Mouse (Mus musculus) heart, postnatal 0 days (tissue): ENCODE measurements around the gene Ephb1. TPM values are rescaled to one million over a fixed set of nuclear protein-coding genes. Genes with fewer than 3 reads are reported as not detected.

Source experiments
- ATAC-seq: fragments of 200-750 bp; cut with Nextera tagmentation; 2 replicates; pipeline ENCODE4 v1.8.0; 2017; ENCODE audit warnings: low read depth, moderate number of reproducible peaks, moderate library complexity; ENCODE audit not compliant: insufficient read depth
- DNase-seq: peaks from one replicate; pipeline ENCODE4 v3.0.0-alpha.2; 2016; ENCODE audit warnings: low spot score
- H3K27ac ChIP-seq: fragments of 300-500 bp; sonication (generic); 2 replicates; pipeline ENCODE4 v1.5.1; 2014; ENCODE audit warnings: low read depth, mild to moderate bottlenecking
- H3K27me3 ChIP-seq: fragments of 300-500 bp; sonication (generic); 2 replicates; pipeline ENCODE4 v1.6.1; 2014; ENCODE audit warnings: low read length, mixed read lengths; ENCODE audit not compliant: control insufficient read depth, insufficient read depth
- H3K36me3 ChIP-seq: fragments of 300-500 bp; sonication (generic); replicated peaks from 2 replicates; pipeline ENCODE4 v1.6.1; 2014; ENCODE audit warnings: low read length, mixed read lengths; ENCODE audit not compliant: control insufficient read depth, insufficient read depth
- H3K4me1 ChIP-seq: fragments of 300-500 bp; sonication (generic); 2 replicates; pipeline ENCODE4 v1.6.1; 2014; ENCODE audit warnings: antibody characterized with exemption; ENCODE audit not compliant: control insufficient read depth, insufficient read depth
- H3K4me2 ChIP-seq: fragments of 300-500 bp; sonication (generic); 2 replicates; pipeline ENCODE4 v1.6.1; 2014; ENCODE audit warnings: low read depth, mild to moderate bottlenecking, low read length, moderate library complexity
- H3K4me3 ChIP-seq: fragments of 300-500 bp; sonication (generic); 2 replicates; pipeline ENCODE4 v1.5.1; 2014; ENCODE audit warnings: low read depth, low read length
- H3K9ac ChIP-seq: fragments of 300-500 bp; sonication (generic); replicated peaks from 2 replicates; pipeline ENCODE4 v1.6.1; 2014; ENCODE audit warnings: low read depth, low read length, mixed read lengths
- H3K9me3 ChIP-seq: fragments of 300-500 bp; sonication (generic); replicated peaks from 2 replicates; pipeline ENCODE4 v1.6.1; 2016; ENCODE audit warnings: low read length; ENCODE audit not compliant: control insufficient read depth
- CTCF ChIP-seq: IDR thresholded peaks from 2 replicates; pipeline ENCODE4 v1.5.1; 2016; ENCODE audit warnings: antibody characterized with exemption, control low read depth, low read depth
- EP300 ChIP-seq: IDR thresholded peaks from 2 replicates; pipeline ENCODE4 v1.6.1; 2016; ENCODE audit warnings: antibody characterized with exemption, low read depth
- WGBS: fragments of 180-500 bp; shearing (Covaris S2); extraction: QIAGEN DNeasy Blood & Tissue Kit; methylation state at CpG from one replicate; pipeline ENCODE4 v1.1.7; 2014; 5-methylcytosine and 5-hydroxymethylcytosine counted together
- polyA plus RNA-seq: library from polyadenylated mRNA; unstranded; fragments of >200 nt; fragmentation: Nextera tagmentation; extraction: Ambion mirVana; gene quantifications from 2 replicates; pipeline ENCODE4 v1.2.1, GENCODE M21; 2015
- total RNA-seq: library from RNA; depleted of rRNA; stranded (reverse); fragments of >200 nt; gene quantifications from 2 replicates; pipeline ENCODE4 v1.2.3, GENCODE M21; 2014; ENCODE audit warnings: low replicate concordance

Gene Ephb1
- total and polyA plus RNA-seq, 2 experiments from 2014 or later = 0.96 to 2.1 TPM

DNA sequence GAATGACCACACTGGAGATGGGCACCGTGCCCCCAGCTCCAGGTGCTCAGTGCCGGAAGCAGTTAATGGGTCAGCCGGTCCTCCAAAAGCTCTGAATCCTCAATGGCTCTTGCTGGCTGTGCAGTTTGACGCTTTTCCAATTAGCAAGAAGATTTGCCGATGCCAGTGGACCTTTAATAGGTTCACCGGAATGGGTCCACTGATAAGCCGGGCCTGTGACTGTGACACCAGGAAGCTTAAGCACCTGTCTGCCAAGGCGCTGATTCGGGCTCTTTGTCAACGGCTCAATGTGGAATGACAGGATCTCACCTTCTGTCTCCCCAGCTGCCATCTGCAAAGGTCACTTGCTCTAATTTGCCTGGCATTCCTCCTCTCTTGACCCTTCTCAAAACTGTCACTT is 239.2 kb downstream of the Ephb1 start:
- ATAC-seq (no peak), DNase-seq (no peak)
- H3K4me1 ChIP-seq = no peaks in the 10 kb centered on the region
- H3K4me3 ChIP-seq = no peak overlapping the region
- H3K36me3 ChIP-seq = no peaks in the 10 kb centered on the region
- no peak overlapping the region for H3K9ac ChIP-seq
- H3K4me2 ChIP-seq = no peak overlapping the region
- no peaks in the 10 kb centered on the region for H3K9me3 ChIP-seq
- no peaks in the 10 kb centered on the region for H3K27me3 ChIP-seq
- no peak overlapping the region for H3K27ac ChIP-seq
- TF ChIP-seq CTCF (no peak), EP300 (no peak)
- 72% methylated on average over 10 of the region's 10 CpGs for WGBS

DNA sequence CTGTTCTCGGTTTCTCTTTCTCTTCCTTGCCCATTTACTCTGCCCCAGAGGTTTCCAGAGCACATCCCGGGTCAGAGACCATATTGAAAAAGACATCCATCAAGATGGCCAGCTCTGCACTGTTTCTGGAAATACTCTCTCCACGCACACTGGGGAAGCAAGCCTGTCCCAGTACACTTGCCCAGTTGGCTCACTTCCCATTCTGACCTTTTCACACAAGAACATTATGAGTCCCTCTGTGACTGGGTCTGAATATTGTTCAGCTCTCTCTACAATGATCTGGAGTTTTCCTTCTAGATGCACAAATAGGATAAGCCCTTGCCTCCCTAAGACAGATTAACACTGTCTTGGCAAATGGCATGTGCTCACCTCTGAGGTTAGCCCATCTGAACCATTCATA is 243.0 kb downstream of the Ephb1 start:
- WGBS = 61% methylated on average over 3 of the region's 3 CpGs
- no peaks in the 10 kb centered on the region for H3K27me3 ChIP-seq
- no peaks in the 10 kb centered on the region for H3K9me3 ChIP-seq
- H3K4me3 ChIP-seq = no peak overlapping the region
- H3K4me1 ChIP-seq = no peaks in the 10 kb centered on the region
- no peak overlapping the region for H3K4me2 ChIP-seq
- DNase-seq (no peak), ATAC-seq (no peak)
- no peaks in the 10 kb centered on the region for H3K36me3 ChIP-seq
- no peak overlapping the region for H3K27ac ChIP-seq
- H3K9ac ChIP-seq = no peak overlapping the region
- TF ChIP-seq CTCF (no peak), EP300 (no peak)

DNA sequence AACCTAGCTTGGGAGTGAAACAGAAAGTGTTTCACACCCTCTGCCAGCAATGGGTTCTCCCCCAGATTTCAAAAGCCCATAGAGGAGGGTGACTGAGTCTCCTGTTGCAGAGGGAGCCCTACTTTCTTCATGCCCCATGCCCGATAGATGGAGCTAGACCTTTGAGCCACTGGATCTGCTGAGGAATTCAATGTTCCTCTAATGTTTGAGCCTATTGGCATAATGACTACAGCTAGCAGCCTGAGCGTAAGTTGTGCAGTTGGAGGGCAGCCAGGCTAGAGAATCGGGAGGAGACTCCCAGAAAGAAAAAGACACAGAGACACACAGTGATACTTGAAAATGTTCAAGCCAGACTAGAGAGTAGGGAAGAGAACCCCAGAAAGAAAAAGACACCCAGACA is 246.5 kb downstream of the Ephb1 start:
- no peaks in the 10 kb centered on the region for H3K9me3 ChIP-seq
- WGBS = 62% methylated on average over 3 of the region's 3 CpGs
- DNase-seq = no peak

DNA sequence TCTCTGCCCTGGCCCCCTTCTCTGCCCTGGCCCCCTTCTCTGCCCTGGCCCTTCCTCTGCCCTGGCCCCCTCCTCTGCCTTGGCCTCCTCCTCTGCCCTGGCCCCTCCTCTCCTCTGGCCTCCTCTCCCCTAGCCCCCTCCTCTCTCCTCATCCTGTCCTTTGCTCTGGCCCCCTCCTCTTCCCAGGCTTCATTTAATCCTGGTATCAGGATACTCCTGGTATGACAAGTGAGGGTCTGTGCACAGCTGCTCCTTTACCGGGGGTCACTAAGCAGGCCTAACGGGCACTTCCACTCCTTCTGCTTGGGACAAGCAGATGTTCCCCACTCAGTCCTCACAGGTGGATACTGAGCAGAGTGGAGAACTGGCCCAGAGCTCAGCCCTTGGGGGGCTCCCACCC is 247.3 kb downstream of the Ephb1 start:
- ATAC-seq (no peak), DNase-seq (no peak)
- WGBS = 39% methylated on average over 2 of the region's 2 CpGs
- TF ChIP-seq CTCF = no peak
- TF ChIP-seq EP300 = no peak
- no peaks in the 10 kb centered on the region for H3K27me3 ChIP-seq
- no peak overlapping the region for H3K4me2 ChIP-seq
- H3K9ac ChIP-seq = no peak overlapping the region
- no peaks in the 10 kb centered on the region for H3K36me3 ChIP-seq
- H3K4me3 ChIP-seq = no peak overlapping the region
- no peaks in the 10 kb centered on the region for H3K9me3 ChIP-seq
- H3K27ac ChIP-seq = no peak overlapping the region
- H3K4me1 ChIP-seq = no peaks in the 10 kb centered on the region

More for the DNA sequence above, 246.5 kb downstream of the Ephb1 start:
- H3K4me3 ChIP-seq = no peak overlapping the region
- no peak overlapping the region for H3K9ac ChIP-seq
- H3K4me2 ChIP-seq = no peak overlapping the region
- no peaks in the 10 kb centered on the region for H3K36me3 ChIP-seq
- ATAC-seq = no peak
- no peak overlapping the region for H3K27ac ChIP-seq
- no peaks in the 10 kb centered on the region for H3K27me3 ChIP-seq
- H3K4me1 ChIP-seq = no peaks in the 10 kb centered on the region
- TF ChIP-seq EP300 (no peak), CTCF (no peak)

DNA sequence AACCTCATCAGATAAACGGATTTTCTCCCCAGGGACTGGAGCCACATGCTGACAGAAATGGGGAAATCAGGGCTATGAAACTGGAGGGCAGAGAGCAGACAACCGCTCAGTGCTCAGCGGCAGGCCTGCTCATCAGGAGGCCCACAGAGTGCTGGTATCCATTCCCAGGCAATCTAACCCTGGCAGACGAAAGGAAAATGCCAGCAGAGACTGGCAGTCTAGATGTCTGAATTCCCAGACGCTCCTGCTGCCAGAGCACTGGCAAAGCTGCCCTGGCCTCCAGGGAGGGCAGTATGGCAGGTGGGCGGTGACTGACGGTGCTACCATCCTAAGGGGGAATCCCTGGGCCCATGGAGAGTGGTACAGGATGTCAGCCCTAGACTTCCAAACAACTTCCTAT is 257.7 kb downstream of the Ephb1 start:
- DNase-seq (no peak), ATAC-seq (no peak)
- no peak overlapping the region for H3K4me2 ChIP-seq
- no peak overlapping the region for H3K9ac ChIP-seq
- H3K4me3 ChIP-seq = no peak overlapping the region
- no peak for TF ChIP-seq EP300
- no peak for TF ChIP-seq CTCF
- H3K36me3 ChIP-seq = no peaks in the 10 kb centered on the region
- WGBS = 24% methylated on average over 7 of the region's 7 CpGs
- no peak overlapping the region for H3K27ac ChIP-seq
- H3K9me3 ChIP-seq = 0 out of 2 replicates have a peak, but pooled peaks cover 4% of the 10 kb centered on the region
- no peaks in the 10 kb centered on the region for H3K27me3 ChIP-seq
- no peaks in the 10 kb centered on the region for H3K4me1 ChIP-seq

DNA sequence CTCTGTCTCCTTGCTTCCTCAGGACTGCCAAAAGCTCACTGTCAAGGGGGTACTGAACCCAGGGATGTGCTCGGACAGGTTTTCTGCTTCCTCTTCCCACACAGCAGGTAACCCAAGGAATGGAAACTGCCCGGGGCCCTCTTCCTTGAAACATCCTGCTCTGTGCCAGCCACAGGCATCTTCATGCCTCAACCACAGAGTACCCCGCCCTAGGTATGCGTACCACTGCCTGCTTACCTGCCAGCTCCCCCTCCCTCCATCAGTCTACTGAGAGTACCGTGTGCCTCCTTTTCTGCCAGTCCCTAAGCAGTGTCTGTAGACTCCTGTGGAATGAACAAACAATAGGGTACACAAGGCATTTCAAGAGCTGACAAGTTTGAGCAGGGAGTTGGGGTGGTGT is 265.9 kb downstream of the Ephb1 start:
- Histone ChIP-seq H3K27ac (no peak overlapping the region), H3K4me2 (no peak overlapping the region), H3K4me3 (no peak overlapping the region), H3K36me3 (no peaks in the 10 kb centered on the region), H3K9ac (no peak overlapping the region), H3K4me1 (no peaks in the 10 kb centered on the region), H3K27me3 (no peaks in the 10 kb centered on the region), H3K9me3 (no peaks in the 10 kb centered on the region)
- WGBS = 77% methylated on average over 5 of the region's 5 CpGs
- DNase-seq = no peak
- no peak for TF ChIP-seq EP300
- no peak for TF ChIP-seq CTCF
- ATAC-seq = no peak
